Mouse (Mus musculus) CH12.LX (cell line): ENCODE results near the gene Gsto1. TPM values are rescaled to one million over a fixed set of nuclear protein-coding genes. Genes with fewer than 3 reads are reported as not detected.

Experiments used
- DNase-seq: peaks from one replicate; pipeline ENCODE4 v3.0.0-alpha.2; 2013; ENCODE audit errors: extremely low read depth
- H3K27ac ChIP-seq: 2 replicates; pipeline ENCODE4 v1.5.1; 2012; ENCODE audit warnings: low read depth, mild to moderate bottlenecking, control low read depth, moderate library complexity; ENCODE audit not compliant: insufficient read depth
- H3K27me3 ChIP-seq: replicated peaks from 2 replicates; pipeline ENCODE3; 2012; ENCODE audit warnings: inconsistent platforms
- H3K36me3 ChIP-seq, 2 experiments: replicated peaks in 1 of 2; 2 replicates each; pipeline versions ENCODE3 to v1.6.1; 2012; ENCODE audit warnings: inconsistent platforms in 1 of 2, low read length in 1 of 2, mild to moderate bottlenecking in 1 of 2, mixed read lengths in 1 of 2, moderate library complexity in 1 of 2; ENCODE audit not compliant: control insufficient read depth in 1 of 2, insufficient read depth in 1 of 2
- H3K4me1 ChIP-seq, 2 experiments: 2 replicates each; pipeline ENCODE4 v1.6.1; 2012; ENCODE audit warnings: inconsistent platforms in 1 of 2, moderate library complexity in 1 of 2; ENCODE audit not compliant: insufficient read depth in 2 of 2, control insufficient read depth in 1 of 2
- H3K4me2 ChIP-seq: 2 replicates; pipeline ENCODE4 v1.6.1; 2012; ENCODE audit warnings: low read depth, mild to moderate bottlenecking, control low read depth; ENCODE audit not compliant: poor library complexity, insufficient read depth, severe bottlenecking
- H3K4me3 ChIP-seq, 3 experiments: fragments of 150-350 bp in 1 of 3; sonication (generic) in 1 of 3; replicated peaks in 1 of 3; 2 replicates each; pipeline versions ENCODE3 to v1.5.1; 2011 to 2012; ENCODE audit warnings: low read depth in 2 of 3, low read length in 2 of 3, mild to moderate bottlenecking in 2 of 3, moderate library complexity in 2 of 3, control low read depth in 1 of 3, improper control_type of control experiment in 1 of 3, inconsistent platforms in 1 of 3, mixed read lengths in 1 of 3; ENCODE audit not compliant: poor library complexity in 1 of 3
- H3K79me2 ChIP-seq: replicated peaks from 2 replicates; pipeline ENCODE4 v1.6.1; 2012; ENCODE audit warnings: mild to moderate bottlenecking, moderate library complexity; ENCODE audit not compliant: control insufficient read depth, poor library complexity, insufficient read depth, severe bottlenecking; ENCODE audit errors: extremely low read depth
- H3K9ac ChIP-seq: 2 replicates; pipeline ENCODE4 v1.6.1; 2012; ENCODE audit warnings: low read depth, mild to moderate bottlenecking, control low read depth, moderate library complexity; ENCODE audit not compliant: insufficient read depth
- H3K9me3 ChIP-seq: replicated peaks from 2 replicates; pipeline ENCODE3; 2012; ENCODE audit warnings: low read length, inconsistent platforms, mixed read lengths
- ETS1 ChIP-seq: conservative IDR thresholded peaks from 2 replicates; pipeline ENCODE4 v1.6.1; 2012; ENCODE audit warnings: low read depth, mild to moderate bottlenecking, inconsistent platforms, low read length, improper control_type of control experiment, moderate library complexity
- MAFK ChIP-seq: IDR thresholded peaks from 2 replicates; pipeline ENCODE4 v1.6.1; 2011; ENCODE audit warnings: low read length, improper control_type of control experiment; ENCODE audit not compliant: insufficient replicate concordance
- RCOR1 ChIP-seq: conservative IDR thresholded peaks from 2 replicates; pipeline ENCODE4 v1.6.1; 2012; ENCODE audit warnings: low read depth, mild to moderate bottlenecking, inconsistent platforms, low read length, improper control_type of control experiment
- TBP ChIP-seq: conservative IDR thresholded peaks from 2 replicates; pipeline ENCODE4 v1.6.1; 2011; ENCODE audit warnings: low read depth, low read length, improper control_type of control experiment
- dilution Hi-C: fragments of 300-500 bp; cut with MboI; formaldehyde crosslinking; loops from 2 replicates; pipeline ENCODE4 v1.14.3; 2020; ENCODE audit warnings: low sequenced_read_pairs; ENCODE audit not compliant: extremely low pct_unique_long_range_greater_than_20kb, extremely low pct_ligation_motif_present
- in situ Hi-C: fragments of 300-500 bp; cut with MboI; formaldehyde crosslinking; loops from 3 replicates; pipeline ENCODE4 v1.14.3; 2019; ENCODE audit warnings: low sequenced_read_pairs, low pct_ligation_motif_present, low pct_unique_long_range_greater_than_20kb, mixed read lengths
- polyA plus RNA-seq: library from polyadenylated mRNA; unstranded; fragments of >175 nt; gene quantifications from 2 replicates; pipeline ENCODE4 v1.2.1, GENCODE M21; 2012; ENCODE audit warnings: low read depth; ENCODE audit not compliant: insufficient read length
- total RNA-seq, 2 experiments: library from RNA; depleted of rRNA; stranded (reverse); fragments of 300-350 nt in 1 of 2; fragments of >200 nt in 1 of 2; gene quantifications; 2 replicates each; pipeline ENCODE4 v1.2.3; 2012 to 2014

The Gsto1 gene
- total and polyA plus RNA-seq, 3 experiments, result 86.5 to 113 (median 111) TPM

GRCm38 (mm10) chr19:47914191-47914590 is 59.4 kb downstream of the Gsto1 start:
- dilution Hi-C loops, result no loop called here
- no peak overlapping the region for H3K27ac ChIP-seq
- H3K4me2 ChIP-seq, result no peak overlapping the region
- H3K27me3 ChIP-seq, result no peaks in the 10 kb centered on the region
- no peak overlapping the region for H3K4me3 ChIP-seq
- H3K9ac ChIP-seq, result no peak overlapping the region
- peaks cover 21% of the 10 kb centered on the region; the same call in 1 of the 2 replicates for H3K79me2 ChIP-seq
- in situ Hi-C loops, result no loop called here
- peaks cover 27 to 73% of the 10 kb centered on the region in 2 experiments for H3K4me1 ChIP-seq
- peaks cover 0 to 56% of the 10 kb centered on the region in 2 experiments for H3K36me3 ChIP-seq
- H3K9me3 ChIP-seq, result no peaks in the 10 kb centered on the region
- DNase-seq, result no peak
- TF ChIP-seq TBP, result no peak
- no peak for TF ChIP-seq ETS1
- no peak for TF ChIP-seq RCOR1
- no peak for TF ChIP-seq MAFK

Other genes with a start within 250 kb of the Gsto1 start
- 0.08 and 0.34 TPM in 2 replicates for gene Col17a1, start 162.9 kb upstream of the Gsto1 start, total RNA-seq (2012; rRNA removed)
- 0.12 and 0.42 TPM in 2 replicates for gene Col17a1, start 162.9 kb upstream of the Gsto1 start, total RNA-seq (2014; rRNA removed)
- gene Col17a1, start 162.9 kb upstream of the Gsto1 start, polyA plus RNA-seq, result 0.55 and 0.59 TPM in 2 replicates
- gene Sfr1, start 123.3 kb upstream of the Gsto1 start, total RNA-seq (2012; rRNA removed), result 83.7 and 88.1 TPM in 2 replicates
- 114 and 131 TPM in 2 replicates for gene Sfr1, start 123.3 kb upstream of the Gsto1 start, total RNA-seq (2014; rRNA removed)
- 198 and 230 TPM in 2 replicates for gene Sfr1, start 123.3 kb upstream of the Gsto1 start, polyA plus RNA-seq
- 0.38 and 1.4 TPM in 2 replicates for gene Gsto2, start 10.6 kb downstream of the Gsto1 start, total RNA-seq (2012; rRNA removed)
- 0.86 and 1.3 TPM in 2 replicates for gene Gsto2, start 10.6 kb downstream of the Gsto1 start, total RNA-seq (2014; rRNA removed)
- 0.49 and 0.76 TPM in 2 replicates for gene Gsto2, start 10.6 kb downstream of the Gsto1 start, polyA plus RNA-seq
- gene Cfap43, start 64.3 kb downstream of the Gsto1 start, total RNA-seq (2012; rRNA removed), result 2.9 and 3.2 TPM in 2 replicates
- gene Cfap43, start 64.3 kb downstream of the Gsto1 start, total RNA-seq (2014; rRNA removed), result 11.7 and 15.2 TPM in 2 replicates
- 12.7 and 15.5 TPM in 2 replicates for gene Cfap43, start 64.3 kb downstream of the Gsto1 start, polyA plus RNA-seq
- 9.5 and 9.6 TPM in 2 replicates for gene Itprip, start 64.3 kb downstream of the Gsto1 start, total RNA-seq (2012; rRNA removed)
- 10.9 and 11.8 TPM in 2 replicates for gene Itprip, start 64.3 kb downstream of the Gsto1 start, total RNA-seq (2014; rRNA removed)
- gene Itprip, start 64.3 kb downstream of the Gsto1 start, polyA plus RNA-seq, result 8.7 and 9.9 TPM in 2 replicates
- gene Cfap58, start 82.7 kb downstream of the Gsto1 start, total RNA-seq (2012; rRNA removed), result 0.17 TPM in 1 of 2 replicates, not detected in the other
- gene Cfap58, start 82.7 kb downstream of the Gsto1 start, total RNA-seq (2014; rRNA removed), result 0.13 and 0.15 TPM in 2 replicates
- 0.27 and 0.33 TPM in 2 replicates for gene Cfap58, start 82.7 kb downstream of the Gsto1 start, polyA plus RNA-seq